Mouse (Mus musculus) thymus, postnatal 0 days (tissue): ENCODE results near the gene Dlg4. TPM values are rescaled to one million over a fixed set of nuclear protein-coding genes. Genes with fewer than 3 reads are reported as not detected.

ENCODE experiments used
- microRNA counts: library from miRNA; unstranded; fragments of <30 nt; microRNA quantifications from one replicate; lab custom pipeline; 2015
- microRNA-seq: library from miRNA; unstranded; fragments of <30 nt; microRNA quantifications from one replicate; pipeline ENCODE4, GENCODE M21; 2016; ENCODE audit warnings: borderline number of aligned reads
- polyA plus RNA-seq: library from polyadenylated mRNA; unstranded; fragments of >200 nt; fragmentation: Nextera tagmentation; extraction: Ambion mirVana; gene quantifications from 2 replicates; pipeline ENCODE4 v1.2.1, GENCODE M21; 2015

The Dlg4 gene
- polyA plus RNA-seq, 1 experiment from 2014 or later = 6.6 TPM

MicroRNAs encoded within 50 kb of the gene (microRNA counts, 519-probe panel; counts per million panel counts)
- 473 counts per million, percentile 71 among the panel's probes with 10 or more counts for microRNA mmu-miR-324-3p (lab: Ali Mortazavi, UCI)
- 473 counts per million, percentile 71 among the panel's probes with 10 or more counts for microRNA mmu-miR-324-5p (lab: Ali Mortazavi, UCI)

Small RNA genes lying within 50 kb of the gene (microRNA-seq; reads per million reads assigned to microRNA genes)
- gene Gm44349 (not detected), gene Mir324 (3,037 reads per million, percentile 81 among the genes with 10 or more reads in this experiment)

Other genes with a start within 250 kb of the Dlg4 start
- 3.2 and 3.4 TPM in 2 replicates for gene Chrnb1, start 221.0 kb upstream of the Dlg4 start, polyA plus RNA-seq
- 0.65 and 0.84 TPM in 2 replicates for gene Fgf11, start 215.1 kb upstream of the Dlg4 start, polyA plus RNA-seq
- 11.2 and 12.8 TPM in 2 replicates for gene Tmem102, start 211.3 kb upstream of the Dlg4 start, polyA plus RNA-seq
- gene Gm39566, start 201.6 kb upstream of the Dlg4 start, polyA plus RNA-seq = not detected in 2 replicates
- not detected in 2 replicates for gene Spem2, start 198.5 kb upstream of the Dlg4 start, polyA plus RNA-seq
- not detected in 2 replicates for gene Spem1, start 194.8 kb upstream of the Dlg4 start, polyA plus RNA-seq
- gene Nlgn2, start 179.2 kb upstream of the Dlg4 start, polyA plus RNA-seq = 1.2 and 1.9 TPM in 2 replicates
- gene Tmem256, start 178.4 kb upstream of the Dlg4 start, polyA plus RNA-seq = 325 and 342 TPM in 2 replicates
- gene Plscr3, start 170.6 kb upstream of the Dlg4 start, polyA plus RNA-seq = 68.4 and 70.4 TPM in 2 replicates
- gene Tnk1, start 158.2 kb upstream of the Dlg4 start, polyA plus RNA-seq = 1.1 and 1.5 TPM in 2 replicates
- gene Tmem95, start 138.9 kb upstream of the Dlg4 start, polyA plus RNA-seq = not detected in 2 replicates
- 1.7 and 2.3 TPM in 2 replicates for gene Kctd11, start 135.5 kb upstream of the Dlg4 start, polyA plus RNA-seq
- gene Acap1, start 121.4 kb upstream of the Dlg4 start, polyA plus RNA-seq = 150 and 176 TPM in 2 replicates
- 19.8 and 26.0 TPM in 2 replicates for gene 2810408A11Rik, start 116.0 kb upstream of the Dlg4 start, polyA plus RNA-seq
- 6.2 and 7.5 TPM in 2 replicates for gene Neurl4, start 115.9 kb upstream of the Dlg4 start, polyA plus RNA-seq
- gene Gps2, start 103.1 kb upstream of the Dlg4 start, polyA plus RNA-seq = 94.8 and 106 TPM in 2 replicates
- 2,117 and 2,260 TPM in 2 replicates for gene Eif5a, start 95.0 kb upstream of the Dlg4 start, polyA plus RNA-seq
- 2.6 and 3.6 TPM in 2 replicates for gene Ybx2, start 81.1 kb upstream of the Dlg4 start, polyA plus RNA-seq
- 11.7 and 11.9 TPM in 2 replicates for gene Slc2a4, start 68.8 kb upstream of the Dlg4 start, polyA plus RNA-seq
- gene Cldn7, start 52.2 kb upstream of the Dlg4 start, polyA plus RNA-seq = 14.4 and 14.8 TPM in 2 replicates
- 24.1 and 25.6 TPM in 2 replicates for gene Ctdnep1, start 35.8 kb upstream of the Dlg4 start, polyA plus RNA-seq
- gene Elp5, start 34.4 kb upstream of the Dlg4 start, polyA plus RNA-seq = 92.6 and 98.6 TPM in 2 replicates
- 400 and 425 TPM in 2 replicates for gene Gabarap, start 25.8 kb upstream of the Dlg4 start, polyA plus RNA-seq
- 52.2 and 61.3 TPM in 2 replicates for gene Phf23, start 21.2 kb upstream of the Dlg4 start, polyA plus RNA-seq
- 20.6 and 21.0 TPM in 2 replicates for gene Dvl2, start 16.3 kb upstream of the Dlg4 start, polyA plus RNA-seq
- 105 and 107 TPM in 2 replicates for gene Acadvl, start 1.5 kb upstream of the Dlg4 start, polyA plus RNA-seq
- gene Asgr1, start 37.1 kb downstream of the Dlg4 start, polyA plus RNA-seq = 0.31 and 0.49 TPM in 2 replicates
- 0.26 and 0.42 TPM in 2 replicates for gene Asgr2, start 75.7 kb downstream of the Dlg4 start, polyA plus RNA-seq
- 5.3 and 6.0 TPM in 2 replicates for gene Mgl2, start 113.4 kb downstream of the Dlg4 start, polyA plus RNA-seq
- 3.6 and 3.7 TPM in 2 replicates for gene Clec10a, start 139.3 kb downstream of the Dlg4 start, polyA plus RNA-seq
- gene Slc16a11, start 195.8 kb downstream of the Dlg4 start, polyA plus RNA-seq = 1.2 and 1.9 TPM in 2 replicates
- gene Slc16a13, start 204.1 kb downstream of the Dlg4 start, polyA plus RNA-seq = 2.3 and 2.4 TPM in 2 replicates
- 1.9 and 2.2 TPM in 2 replicates for gene Bcl6b, start 212.9 kb downstream of the Dlg4 start, polyA plus RNA-seq
- 174 and 191 TPM in 2 replicates for gene 0610010K14Rik, start 221.0 kb downstream of the Dlg4 start, polyA plus RNA-seq
- gene Gm21988, start 222.9 kb downstream of the Dlg4 start, polyA plus RNA-seq = 13.0 and 13.9 TPM in 2 replicates
- gene Rnasek, start 222.9 kb downstream of the Dlg4 start, polyA plus RNA-seq = 355 and 365 TPM in 2 replicates
- gene Alox12, start 238.4 kb downstream of the Dlg4 start, polyA plus RNA-seq = 0.54 and 0.61 TPM in 2 replicates